ENCODE assay signal across 9 mouse cellular contexts in genomic region chr11:59663776-59664320, GRCm38 (mm10). TPM values are rescaled to one million over a fixed set of nuclear protein-coding genes. Genes with fewer than 3 reads are reported as not detected.
A peak's percentile ranks its signal among the peaks of the same experiment; 100 is the strongest.
DNase-seq lines count a peak whose midpoint lies in the region; ATAC-seq lines count a peak whose summit lies in the region.
"Had no signal": no experiment of that assay in that cellular context is flagged by ENCODE, and none has a peak within 500 bp of the region (broad histone marks: within the 10 kb centered on the region; RNA-seq: fewer than 3 reads in every experiment).

No protein-coding gene starts in this region.

- WGBS in embryonic facial prominence, embryonic 10.5 days: 15% methylated on average over 3 of the region's 3 CpGs
- 13% methylated on average over 3 of the region's 3 CpGs for WGBS in hindbrain, embryonic 16.5 days
- WGBS in macrophage (ENCODE audit: missing documents): 25% methylated on average over 3 of the region's 3 CpGs

- peak; percentile 90 for DNase-seq in heart, adult 11 months
- DNase-seq in heart, postnatal 4 days: no peak
- DNase-seq in embryonic facial prominence, embryonic 10.5 days (ENCODE audit: low spot score): peak; percentile 14
- DNase-seq in cerebellum, adult 11-12 months: no peak
- DNase-seq in gastrocnemius, adult 8-10 months (ENCODE audit: low spot score in 2 of 2): no peak

- H3K9me3 ChIP-seq in embryonic facial prominence, embryonic 10.5 days: no peaks in the 10 kb centered on the region
- no peaks in the 10 kb centered on the region for H3K9me3 ChIP-seq in hindbrain, embryonic 16.5 days (ENCODE audit: control insufficient read depth, low read length)
- H3K9me3 ChIP-seq: G1E had no signal

- peak overlapping the region; percentile 84 for H3K4me2 ChIP-seq in hindbrain, embryonic 16.5 days (ENCODE audit: low read length)

- H3K4me3 ChIP-seq in embryonic facial prominence, embryonic 10.5 days: peak overlapping the region; percentile 80
- H3K4me3 ChIP-seq in hindbrain, embryonic 16.5 days (ENCODE audit: low read length): peak overlapping the region; percentile 83
- H3K4me3 ChIP-seq in macrophage (ENCODE audit: inconsistent target): peak overlapping the region; percentile 49; the same call in 1 of the 2 replicates

- H3K79me2 ChIP-seq in macrophage (ENCODE audit: inconsistent target): peaks cover 60% of the 10 kb centered on the region

- peaks cover 46% of the 10 kb centered on the region for H3K4me1 ChIP-seq in embryonic facial prominence, embryonic 10.5 days
- peaks cover 34% of the 10 kb centered on the region for H3K4me1 ChIP-seq in hindbrain, embryonic 16.5 days (ENCODE audit: control insufficient read depth, insufficient read depth, low read depth, low read length)

- H3K27ac ChIP-seq in embryonic facial prominence, embryonic 10.5 days (replicated peaks): no peak overlapping the region
- peak overlapping the region; percentile 56 for H3K27ac ChIP-seq in hindbrain, embryonic 16.5 days (ENCODE audit: low read depth, low read length)
- H3K27ac ChIP-seq in macrophage: no peak overlapping the region

- no peak for ATAC-seq in hindbrain, embryonic 16.5 days
- ATAC-seq in frontal cortex, adult (ENCODE audit: low TSS enrichment): no peak

- H3K27me3 ChIP-seq in embryonic facial prominence, embryonic 10.5 days (replicated peaks; ENCODE audit: low read depth, poor library complexity, severe bottlenecking): peaks cover 11% of the 10 kb centered on the region
- no peaks in the 10 kb centered on the region for H3K27me3 ChIP-seq in hindbrain, embryonic 16.5 days (replicated peaks; ENCODE audit: control insufficient read depth, insufficient read depth, low read length)

- H3K36me3 ChIP-seq in embryonic facial prominence, embryonic 10.5 days (replicated peaks): peaks cover 9% of the 10 kb centered on the region
- H3K36me3 ChIP-seq in hindbrain, embryonic 16.5 days (ENCODE audit: control insufficient read depth, insufficient read depth, low read length): no peaks in the 10 kb centered on the region
- no peaks in the 10 kb centered on the region for H3K36me3 ChIP-seq in macrophage (ENCODE audit: inconsistent target)

- H3K9ac ChIP-seq in hindbrain, embryonic 16.5 days (ENCODE audit: low read depth, low read length): peak overlapping the region; percentile 97

RNA-seq across cellular contexts. Expression of gene Mprip, which starts 2.7 kb away (rescaled TPM):
- total RNA-seq in heart, postnatal 4 days (2021): 100 to 1,000 TPM; 220 to 241 TPM
- polyA plus RNA-seq in embryonic facial prominence, embryonic 10.5 days (2016; fragmentation: Nextera tagmentation; extraction: Ambion mirVana): 40.8 and 49.9 TPM in 2 replicates
- polyA plus RNA-seq in hindbrain, embryonic 16.5 days (2015; fragmentation: Nextera tagmentation; extraction: Ambion mirVana): 34.8 and 38.9 TPM in 2 replicates
- total RNA-seq in macrophage (2018; cell fraction: chromatin; rRNA removed): 100 to 1,000 TPM; 112 to 411 (median 157) TPM
- total RNA-seq in macrophage (2018; cell fraction: cytosol; rRNA removed): 10 to 100 TPM; 18.8 to 36.1 (median 30.1) TPM
- 100 to 1,000 TPM in 3 of 26 experiments, 10 to 100 TPM in 23; 37.9 to 150 (median 72.4) TPM for total RNA-seq in macrophage (2018; cell fraction: nucleus; rRNA removed)
- polyA plus RNA-seq in macrophage (2018): 26.3 to 31.2 TPM (median 30.0 TPM) in 3 replicates
- 10 to 100 TPM; 68.5 to 94.6 (median 77.3) TPM for total RNA-seq in gastrocnemius, adult 8-10 months (2022)

Comparison
In these comparisons a context has a peak if more than half of its experiments do, and no peak if none do; other contexts are left out.
1. DNase-seq: peak in heart, adult 11 months (single experiment) and embryonic facial prominence, embryonic 10.5 days (single experiment); none in heart, postnatal 4 days (single experiment), cerebellum, adult 11-12 months (single experiment) and gastrocnemius, adult 8-10 months (0 of 2).
2. Peak in every context shown above with its lines, with median percentiles within 50 percentile points of each other: H3K4me3 ChIP-seq.